Mouse (Mus musculus) intestine, embryonic 15.5 days (tissue): ENCODE results near the gene Arih2. TPM values are rescaled to one million over a fixed set of nuclear protein-coding genes. Genes with fewer than 3 reads are reported as not detected.

Source experiments
- ATAC-seq: fragments of 200-750 bp; cut with Nextera tagmentation; 2 replicates; pipeline ENCODE4 v1.8.0; 2017; ENCODE audit warnings: moderate TSS enrichment, moderate library complexity
- H3K27ac ChIP-seq: fragments of 300-500 bp; sonication (generic); 2 replicates; pipeline ENCODE4 v1.5.1; 2015; ENCODE audit warnings: mild to moderate bottlenecking, inconsistent platforms
- H3K27me3 ChIP-seq: fragments of 300-500 bp; sonication (generic); replicated peaks from 2 replicates; pipeline ENCODE4 v1.6.1; 2015; ENCODE audit warnings: inconsistent platforms
- H3K36me3 ChIP-seq: fragments of 300-500 bp; sonication (generic); 2 replicates; pipeline ENCODE4 v1.6.1; 2015; ENCODE audit warnings: inconsistent platforms
- H3K4me1 ChIP-seq: fragments of 300-500 bp; sonication (generic); replicated peaks from 2 replicates; pipeline ENCODE4 v1.6.1; 2015; ENCODE audit warnings: inconsistent platforms
- H3K4me2 ChIP-seq: fragments of 300-500 bp; sonication (generic); replicated peaks from 2 replicates; pipeline ENCODE4 v1.6.1; 2015; ENCODE audit warnings: mild to moderate bottlenecking, inconsistent platforms
- H3K4me3 ChIP-seq: fragments of 300-500 bp; sonication (generic); replicated peaks from 2 replicates; pipeline ENCODE4 v1.5.1; 2015; ENCODE audit warnings: inconsistent platforms
- H3K9ac ChIP-seq: fragments of 300-500 bp; sonication (generic); 2 replicates; pipeline ENCODE4 v1.6.1; 2015; ENCODE audit warnings: inconsistent platforms
- H3K9me3 ChIP-seq: fragments of 300-500 bp; sonication (generic); 2 replicates; pipeline ENCODE4 v1.6.1; 2016; ENCODE audit warnings: inconsistent platforms
- WGBS: fragments of 180-500 bp; shearing (Covaris S2); methylation state at CpG from one replicate; pipeline ENCODE4 v1.1.7; 2015; 5-methylcytosine and 5-hydroxymethylcytosine counted together
- polyA plus RNA-seq: library from polyadenylated mRNA; unstranded; fragments of >200 nt; fragmentation: Nextera tagmentation; extraction: Ambion mirVana; gene quantifications from 2 replicates; pipeline ENCODE4 v1.2.1, GENCODE M21; 2015

The Arih2 gene
- polyA plus RNA-seq, 1 experiment from 2014 or later, result 46.4 TPM

DNA sequence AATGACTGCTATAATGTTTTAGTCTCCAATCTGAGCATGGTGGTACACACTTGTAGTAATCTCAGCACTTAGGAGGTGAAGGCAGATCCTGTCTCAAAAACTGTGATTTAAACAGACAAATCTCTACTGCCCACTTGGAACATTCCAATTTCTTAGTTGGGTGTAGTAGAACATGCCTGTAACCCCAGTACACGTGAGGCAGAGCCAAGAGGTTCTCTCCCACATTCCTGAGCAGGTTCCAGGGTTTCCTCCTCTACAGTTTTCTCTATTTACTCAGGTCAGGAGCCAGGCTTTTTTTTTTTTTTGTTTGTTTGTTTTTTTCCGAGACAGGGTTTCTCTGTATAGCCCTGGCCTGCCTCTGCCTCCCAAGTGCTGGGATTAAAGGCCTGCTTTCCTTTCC lies 49.2 kb downstream of the Arih2 start:
- no peaks in the 10 kb centered on the region for H3K9me3 ChIP-seq
- no peak overlapping the region for H3K9ac ChIP-seq
- H3K27ac ChIP-seq, result no peak overlapping the region
- 32% methylated on average over 2 of the region's 2 CpGs for WGBS
- H3K4me3 ChIP-seq, result no peak overlapping the region
- H3K36me3 ChIP-seq, result peaks cover 19% of the 10 kb centered on the region
- no peak for ATAC-seq
- H3K4me2 ChIP-seq, result no peak overlapping the region
- peaks cover 6% of the 10 kb centered on the region; the same call in 1 of the 2 replicates for H3K4me1 ChIP-seq
- H3K27me3 ChIP-seq, result no peaks in the 10 kb centered on the region

DNA sequence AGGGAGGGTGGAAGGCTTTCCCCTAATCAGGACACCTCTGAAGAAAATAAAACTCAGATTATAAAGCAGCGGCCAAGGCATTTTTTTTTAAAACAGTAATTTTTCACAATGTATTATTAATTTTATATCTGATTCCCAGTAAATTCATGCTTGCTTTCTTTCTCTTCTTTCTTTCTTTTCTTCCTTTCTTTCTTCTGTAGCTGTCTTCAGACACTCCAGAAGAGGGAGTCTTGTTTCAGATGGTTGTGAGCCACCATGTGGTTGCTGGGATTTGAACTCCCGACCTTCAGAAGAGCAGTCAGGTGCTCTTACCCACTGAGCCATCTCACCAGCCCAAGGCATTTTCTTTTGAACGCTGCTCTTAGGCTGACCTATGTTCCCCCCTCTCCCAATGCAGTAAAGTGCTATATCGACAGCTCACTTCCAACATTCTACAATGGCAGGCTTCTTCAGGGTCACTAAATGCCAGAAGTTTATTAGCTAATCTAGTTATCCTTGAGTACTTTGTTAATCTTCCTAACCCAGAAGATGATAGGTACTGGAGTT lies 50.1 kb downstream of the Arih2 start:
- no peak for ATAC-seq
- Histone ChIP-seq H3K27ac (no peak overlapping the region), H3K9me3 (no peaks in the 10 kb centered on the region), H3K4me3 (no peak overlapping the region), H3K4me1 (peaks cover 6% of the 10 kb centered on the region; the same call in 1 of the 2 replicates), H3K9ac (no peak overlapping the region), H3K36me3 (peaks cover 13% of the 10 kb centered on the region), H3K27me3 (no peaks in the 10 kb centered on the region), H3K4me2 (no peak overlapping the region)
- WGBS, result 81% methylated on average over 4 of the region's 4 CpGs

DNA sequence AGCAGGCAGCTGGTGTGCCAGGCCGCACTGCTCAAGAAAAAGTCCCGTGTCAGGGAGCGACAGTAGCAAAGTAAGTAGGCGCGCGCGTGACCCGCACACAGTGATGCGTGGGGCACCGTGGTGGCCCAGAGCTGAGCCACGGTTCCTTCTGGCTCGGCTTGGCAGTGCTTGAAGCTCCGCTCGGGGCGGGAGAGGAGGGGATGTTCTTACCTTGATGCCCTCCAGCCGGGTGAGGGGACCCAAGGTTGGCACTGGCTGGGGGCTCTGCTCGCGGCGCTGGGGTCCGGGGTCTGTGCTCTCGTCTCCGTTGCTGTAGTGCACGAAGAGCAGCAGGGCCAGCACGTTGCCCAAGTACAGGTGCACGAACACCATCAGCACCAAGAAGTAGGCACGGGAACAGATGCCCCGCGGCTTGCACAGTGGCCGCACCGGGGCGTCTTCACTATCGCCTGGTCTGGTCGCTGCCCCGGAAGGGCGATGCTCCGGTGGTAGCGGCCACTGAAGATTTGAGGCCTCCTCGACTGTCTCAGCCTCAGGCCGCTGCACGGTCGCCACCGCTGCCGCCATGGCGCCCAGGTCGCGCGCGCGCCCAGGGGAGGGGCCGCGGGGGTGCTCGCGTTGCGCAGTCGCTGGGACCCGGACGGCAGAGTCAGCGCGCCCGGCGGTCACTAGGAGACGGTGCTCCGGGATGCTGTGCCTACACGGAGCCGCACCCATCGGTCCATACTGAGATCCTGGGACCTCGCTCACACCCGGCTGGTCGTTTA lies 52.0 kb downstream of the Arih2 start, which contains the start of gene P4htm:
Gene P4htm (minus strand): TSS at position 670 of the 767 bp plus-strand sequence.
- Histone ChIP-seq H3K9ac (peak within 1 kb of the TSS; percentile 62), H3K4me1 (peaks cover 6% of the 10 kb centered on the region; the same call in 1 of the 2 replicates), H3K9me3 (no peaks in the 10 kb centered on the region), H3K36me3 (no peaks in the 10 kb centered on the region), H3K4me3 (peak within 1 kb of the TSS; percentile 78), H3K4me2 (peak within 1 kb of the TSS; percentile 83), H3K27me3 (no peaks in the 10 kb centered on the region), H3K27ac (no peak within 1 kb of the TSS)
- 2% methylated on average over 68 of the region's 69 CpGs for WGBS
- ATAC-seq, result peak; percentile 73

DNA sequence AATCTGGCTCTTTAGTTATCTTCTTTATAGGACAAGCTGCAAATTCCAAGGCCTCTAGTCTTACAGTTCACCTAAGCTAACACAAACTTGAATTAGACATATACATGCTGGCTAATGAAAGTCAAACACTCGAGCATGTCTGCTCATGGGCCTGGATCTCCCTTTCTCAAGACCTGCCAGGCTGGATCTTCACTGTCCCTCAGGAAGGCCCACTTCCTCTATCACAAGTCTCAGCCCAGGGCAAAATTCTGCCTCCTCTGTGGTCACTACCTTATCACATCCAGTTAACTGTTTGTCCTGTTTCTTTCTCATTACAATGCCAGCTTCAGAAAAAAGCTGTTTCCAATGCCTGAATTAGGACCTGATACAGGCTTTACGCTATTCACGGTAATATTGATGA lies 54.8 kb downstream of the Arih2 start:
- no peaks in the 10 kb centered on the region for H3K9me3 ChIP-seq
- no peak for ATAC-seq
- H3K27me3 ChIP-seq, result no peaks in the 10 kb centered on the region
- H3K9ac ChIP-seq, result no peak overlapping the region
- no peak overlapping the region for H3K27ac ChIP-seq
- peaks cover 6% of the 10 kb centered on the region; the same call in 1 of the 2 replicates for H3K4me1 ChIP-seq
- no peak overlapping the region for H3K4me2 ChIP-seq
- no peak overlapping the region for H3K4me3 ChIP-seq
- no peaks in the 10 kb centered on the region for H3K36me3 ChIP-seq
- 77% methylated on average over 3 of the region's 3 CpGs for WGBS

DNA sequence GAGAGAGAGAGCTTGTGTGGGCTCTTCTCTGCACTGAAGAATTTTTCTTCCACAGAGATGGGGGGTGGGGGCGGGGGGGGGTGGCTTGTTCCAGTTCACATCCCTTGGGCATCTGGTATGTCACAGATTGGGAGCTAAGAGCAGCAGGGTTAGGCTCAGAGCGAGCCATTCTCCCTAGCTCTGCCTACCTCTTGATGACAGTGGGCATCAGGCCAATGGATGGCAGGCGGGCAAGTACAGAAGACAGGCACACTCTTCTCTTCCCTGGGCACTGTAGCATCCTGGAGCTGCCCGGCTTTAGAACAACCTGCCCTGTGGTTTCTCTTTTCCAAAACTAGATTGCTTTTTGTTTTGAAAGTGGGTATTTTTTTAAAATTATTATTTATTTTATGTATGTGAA lies 57.7 kb downstream of the Arih2 start:
- H3K4me2 ChIP-seq, result no peak overlapping the region
- WGBS, result 88% methylated on average over 4 of the region's 4 CpGs

DNA sequence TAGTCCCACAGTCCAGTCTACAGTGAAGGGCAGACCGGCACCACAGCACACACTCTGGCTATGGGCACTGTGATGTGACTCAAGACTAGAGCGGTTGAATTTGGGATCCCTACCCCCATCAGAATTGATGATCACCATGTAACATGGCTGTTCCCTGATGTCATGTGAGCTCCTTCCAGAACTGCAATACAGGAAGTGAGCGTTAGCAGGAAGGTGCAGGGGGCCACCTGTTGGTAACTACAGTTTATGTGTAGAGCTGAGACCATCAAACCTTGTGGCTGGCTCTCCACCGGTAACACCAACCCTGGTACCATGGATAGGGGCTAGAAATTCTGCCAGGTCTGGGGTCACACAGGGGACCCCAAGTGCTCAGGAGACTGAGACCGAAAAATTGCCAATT lies 60.0 kb downstream of the Arih2 start:
- WGBS, result 60% methylated on average over 5 of the region's 5 CpGs
- Histone ChIP-seq H3K9me3 (no peaks in the 10 kb centered on the region), H3K36me3 (no peaks in the 10 kb centered on the region), H3K9ac (no peak overlapping the region), H3K27me3 (no peaks in the 10 kb centered on the region), H3K27ac (no peak overlapping the region), H3K4me3 (no peak overlapping the region), H3K4me2 (no peak overlapping the region), H3K4me1 (peaks cover 22% of the 10 kb centered on the region)
- no peak for ATAC-seq

More for the DNA sequence above, 57.7 kb downstream of the Arih2 start:
- H3K4me1 ChIP-seq, result peaks cover 22% of the 10 kb centered on the region
- H3K4me3 ChIP-seq, result no peak overlapping the region
- H3K27me3 ChIP-seq, result no peaks in the 10 kb centered on the region
- no peak overlapping the region for H3K27ac ChIP-seq
- no peaks in the 10 kb centered on the region for H3K36me3 ChIP-seq
- no peak overlapping the region for H3K9ac ChIP-seq
- no peaks in the 10 kb centered on the region for H3K9me3 ChIP-seq
- no peak for ATAC-seq

DNA sequence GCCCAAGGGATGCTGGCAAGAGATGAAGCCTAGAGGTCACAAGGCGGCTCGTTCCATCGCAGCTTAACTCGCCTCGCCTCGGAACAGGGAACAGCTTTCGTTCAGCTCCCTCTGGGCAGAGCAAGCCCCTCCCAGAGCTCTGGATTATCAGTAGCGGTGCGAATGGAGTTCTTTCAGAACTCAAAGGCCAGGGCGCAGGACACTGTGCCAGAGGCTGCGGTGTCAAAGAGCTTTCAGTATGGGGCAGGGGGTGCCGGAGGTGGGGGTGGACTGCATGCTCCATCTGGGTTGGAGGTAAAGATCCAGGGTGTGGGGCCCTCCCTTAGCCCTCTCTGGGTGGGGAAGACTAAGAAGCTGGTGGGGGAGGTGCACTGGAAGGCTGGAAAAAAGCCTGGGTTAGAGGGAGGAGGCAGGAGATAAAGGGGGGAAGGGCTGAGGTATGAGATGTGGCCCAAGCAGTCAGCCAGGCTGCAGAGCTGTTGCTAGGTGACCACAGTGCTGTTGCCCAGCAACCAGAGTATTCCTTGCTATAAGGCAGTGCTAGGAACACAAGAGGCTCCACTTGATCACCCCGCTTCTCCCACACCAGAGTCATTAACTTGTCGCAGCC lies 61.5 kb downstream of the Arih2 start:
- WGBS, result 10% methylated on average over 14 of the region's 14 CpGs
- Histone ChIP-seq H3K4me2 (peak overlapping the region; percentile 52), H3K9ac (no peak overlapping the region; the same call in 1 of the 2 replicates), H3K27ac (peak overlapping the region; percentile 68), H3K9me3 (no peaks in the 10 kb centered on the region), H3K27me3 (no peaks in the 10 kb centered on the region), H3K36me3 (no peaks in the 10 kb centered on the region), H3K4me3 (0 out of 2 replicates have a peak overlapping the region, but pooled peaks have one; percentile 4), H3K4me1 (peaks cover 22% of the 10 kb centered on the region)
- peak; percentile 93 for ATAC-seq

DNA sequence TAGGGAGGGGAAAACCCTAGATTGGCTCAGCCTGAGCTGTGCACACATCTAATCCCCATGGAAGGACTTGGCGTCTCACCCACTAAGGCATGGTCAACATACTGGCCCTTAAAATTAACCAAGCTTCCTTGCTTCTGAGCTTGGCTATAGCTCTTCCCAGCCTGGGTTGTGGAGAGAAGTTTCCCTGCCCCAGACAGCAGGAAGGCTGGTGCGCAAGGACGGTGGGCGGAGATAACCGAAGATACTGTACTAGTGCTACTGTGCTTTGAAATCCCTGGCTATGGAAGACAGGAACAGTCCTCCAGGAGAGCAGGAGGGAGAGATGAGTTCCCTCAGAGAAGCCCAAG lies 69.9 kb downstream of the Arih2 start:
- no peaks in the 10 kb centered on the region for H3K9me3 ChIP-seq
- H3K27ac ChIP-seq, result peak overlapping the region; percentile 92
- peaks cover 9% of the 10 kb centered on the region; the same call in 1 of the 2 replicates for H3K36me3 ChIP-seq
- no peak; the same call in 1 of the 2 replicates for ATAC-seq
- peak overlapping the region; percentile 80 for H3K4me2 ChIP-seq
- peak overlapping the region; percentile 72; the same call in 1 of the 2 replicates for H3K4me3 ChIP-seq
- WGBS, result 48% methylated on average over 5 of the region's 5 CpGs
- H3K27me3 ChIP-seq, result no peaks in the 10 kb centered on the region
- peak overlapping the region; percentile 83 for H3K9ac ChIP-seq
- H3K4me1 ChIP-seq, result peaks cover 21% of the 10 kb centered on the region

DNA sequence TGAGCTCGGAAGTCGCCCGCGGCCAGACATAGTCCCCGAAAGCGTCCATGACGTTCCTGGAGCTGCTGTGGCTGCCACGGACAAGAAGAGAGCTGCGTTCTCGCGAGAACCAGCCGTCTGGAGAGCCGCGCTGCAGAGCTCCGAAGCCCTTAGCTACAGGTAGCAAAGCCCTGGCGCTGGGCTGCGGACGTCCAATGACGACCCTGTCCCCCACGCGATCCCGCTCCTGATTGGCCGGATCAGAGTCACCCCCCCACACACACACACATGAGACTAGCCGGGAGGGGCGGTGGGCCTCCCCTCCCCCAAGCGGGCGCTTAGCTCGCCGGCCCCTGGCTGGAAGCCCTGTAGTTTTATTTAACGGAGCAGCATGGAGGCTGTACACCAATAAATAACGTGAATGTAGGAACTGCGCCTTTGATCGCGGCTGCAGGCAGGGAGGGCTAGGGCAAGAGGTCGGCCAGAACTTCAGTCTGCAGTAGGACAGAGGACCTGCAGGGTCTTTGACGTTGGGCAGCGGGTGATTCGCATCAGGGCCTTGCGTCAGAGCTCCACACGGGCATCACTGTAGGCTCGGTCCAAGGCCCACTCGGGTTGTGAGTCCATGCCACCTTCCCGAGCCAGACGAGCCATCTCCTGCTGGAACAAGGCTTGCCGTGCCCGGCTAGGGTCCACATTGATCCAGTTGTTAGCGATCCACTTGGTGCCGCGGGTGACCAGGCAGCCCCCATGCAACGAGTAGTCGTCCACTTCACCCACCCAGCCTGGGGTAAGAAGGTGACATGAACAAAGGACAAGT lies 70.4 kb downstream of the Arih2 start, which contains the start of gene Wdr6:
Gene Wdr6 (minus strand): TSS at position 195 of the 799 bp plus-strand sequence.
- peak within 1 kb of the TSS; percentile 83 for H3K9ac ChIP-seq
- peaks cover 15% of the 10 kb centered on the region; the same call in 1 of the 2 replicates for H3K36me3 ChIP-seq
- ATAC-seq, result peak; percentile 98
- H3K4me3 ChIP-seq, result peak within 1 kb of the TSS; percentile 72
- 5% methylated on average over 51 of the region's 51 CpGs for WGBS
- peaks cover 26% of the 10 kb centered on the region for H3K4me1 ChIP-seq
- H3K9me3 ChIP-seq, result no peaks in the 10 kb centered on the region
- H3K4me2 ChIP-seq, result peak within 1 kb of the TSS; percentile 80
- peak within 1 kb of the TSS; percentile 92 for H3K27ac ChIP-seq
- H3K27me3 ChIP-seq, result no peaks in the 10 kb centered on the region

DNA sequence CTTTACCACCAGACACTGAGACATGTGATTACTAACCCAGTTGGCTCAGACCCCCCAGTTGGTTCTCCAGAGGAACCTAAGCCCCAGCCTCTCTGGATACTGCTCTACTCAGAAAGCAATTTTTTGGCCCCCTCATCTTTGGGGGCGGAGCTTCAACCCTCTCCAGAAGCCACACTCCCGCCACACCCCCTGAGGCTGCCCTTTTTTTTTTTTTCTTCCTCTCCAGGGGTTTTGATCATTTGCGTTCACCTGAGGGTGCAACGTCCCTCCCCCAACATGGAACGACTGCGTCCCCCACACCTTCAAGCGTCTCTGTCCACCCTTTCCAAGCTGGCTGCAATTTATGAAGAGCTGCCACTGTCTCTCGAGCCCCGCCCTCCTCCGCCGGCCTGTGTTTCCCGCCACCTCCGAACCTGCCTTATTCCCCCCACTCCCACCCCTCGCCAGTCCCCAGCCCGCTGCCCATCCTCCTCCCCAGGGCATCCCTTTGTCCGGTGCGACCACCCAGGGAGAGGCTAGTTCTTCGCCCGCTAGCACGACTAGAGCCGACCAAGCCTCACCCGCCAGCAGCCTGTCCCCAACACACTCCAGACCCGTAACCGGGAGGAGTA lies 71.1 kb downstream of the Arih2 start:
- H3K9me3 ChIP-seq, result no peaks in the 10 kb centered on the region
- H3K27ac ChIP-seq, result peak overlapping the region; percentile 92
- under 1% methylated on average over 24 of the region's 24 CpGs for WGBS
- ATAC-seq, result peak; percentile 18
- no peaks in the 10 kb centered on the region for H3K27me3 ChIP-seq
- H3K36me3 ChIP-seq, result peaks cover 20% of the 10 kb centered on the region
- H3K4me2 ChIP-seq, result peak overlapping the region; percentile 80
- peak overlapping the region; percentile 72 for H3K4me3 ChIP-seq
- peak overlapping the region; percentile 83 for H3K9ac ChIP-seq
- peaks cover 26% of the 10 kb centered on the region for H3K4me1 ChIP-seq

DNA sequence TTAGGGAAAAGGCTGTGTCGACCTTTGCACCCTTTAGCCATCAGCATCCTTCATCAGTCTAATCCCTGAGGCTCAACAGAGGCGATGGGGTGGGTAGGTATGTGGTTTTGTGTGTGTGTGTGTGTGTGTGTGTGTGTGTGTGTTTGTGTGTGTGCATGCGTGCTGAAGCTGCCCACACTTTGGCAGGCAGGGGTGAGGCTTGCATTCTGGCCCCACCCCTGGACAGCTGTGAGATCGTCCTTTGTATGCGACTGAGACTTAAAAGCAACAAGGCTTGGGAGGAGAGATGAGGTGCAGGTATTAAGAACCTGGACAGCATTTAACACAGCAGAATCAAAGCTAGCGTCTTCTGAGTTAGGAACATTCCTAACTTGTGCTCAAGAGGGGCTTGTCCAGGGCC lies 72.2 kb downstream of the Arih2 start:
- peaks cover 30% of the 10 kb centered on the region for H3K36me3 ChIP-seq
- peak overlapping the region; percentile 80 for H3K4me2 ChIP-seq
- H3K27me3 ChIP-seq, result no peaks in the 10 kb centered on the region
- H3K9ac ChIP-seq, result 0 out of 2 replicates have a peak overlapping the region, but pooled peaks have one; percentile 83
- 33% methylated on average over 6 of the region's 6 CpGs for WGBS
- no peak overlapping the region for H3K27ac ChIP-seq
- peak overlapping the region; percentile 72 for H3K4me3 ChIP-seq
- H3K9me3 ChIP-seq, result no peaks in the 10 kb centered on the region
- H3K4me1 ChIP-seq, result peaks cover 26% of the 10 kb centered on the region
- no peak for ATAC-seq
